Mouse (Mus musculus) T-helper 2 cell (primary cell): ENCODE data around the gene Mpped2.

Experiments used
- in situ Hi-C: fragments of 300-600 bp; cut with MboI, MseI; formaldehyde crosslinking; loops from one replicate; pipeline ENCODE4 v1.15.1; 2025; ENCODE audit warnings: high pct_unique_total_duplicates

The Mpped2 gene

GRCm38 (mm10) chr2:106797855-106798254 lies 104.8 kb downstream of the Mpped2 start:
- in situ Hi-C loops = no loop called here

DNA sequence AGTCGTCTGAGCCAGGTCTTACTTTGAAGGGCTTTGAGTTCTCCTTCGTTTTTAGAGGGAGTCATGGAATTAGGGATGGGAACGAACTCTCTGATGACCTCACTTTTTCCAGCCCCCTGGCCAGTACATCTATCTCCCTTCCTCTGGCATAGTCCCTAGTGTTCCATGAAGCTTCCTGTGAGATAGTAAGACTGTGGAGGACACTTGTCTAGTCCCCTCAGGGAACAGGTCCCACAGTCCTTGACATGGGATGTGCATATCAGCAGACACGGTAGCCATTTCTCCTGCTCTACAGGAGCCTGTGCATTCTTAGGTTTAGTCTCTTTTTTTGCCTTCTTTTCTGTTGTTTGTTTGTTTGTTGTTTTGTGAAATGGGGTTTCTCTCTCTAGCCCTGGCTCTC lies 105.8 kb downstream of the Mpped2 start:
- in situ Hi-C loops = no loop called here

DNA sequence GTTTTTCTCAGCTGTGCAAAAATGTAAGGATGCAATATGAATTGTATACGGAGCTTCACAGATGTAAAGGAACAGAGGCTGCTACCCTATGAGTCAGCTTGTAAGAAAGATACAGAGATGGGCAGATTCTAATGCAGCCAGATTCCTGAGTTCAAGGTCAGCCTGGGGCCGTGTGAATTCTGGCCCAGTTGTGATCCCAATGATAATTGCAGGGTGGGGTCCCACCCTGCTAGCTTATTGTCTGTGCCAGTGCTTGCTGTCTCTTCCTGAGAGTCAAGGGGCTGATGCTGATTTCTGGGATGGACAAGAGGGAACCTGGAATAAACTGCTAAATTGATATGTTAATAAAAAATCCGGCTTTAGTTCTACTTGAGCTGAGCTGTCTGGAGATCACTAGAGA lies 122.8 kb downstream of the Mpped2 start:
- in situ Hi-C loops = no loop called here

DNA sequence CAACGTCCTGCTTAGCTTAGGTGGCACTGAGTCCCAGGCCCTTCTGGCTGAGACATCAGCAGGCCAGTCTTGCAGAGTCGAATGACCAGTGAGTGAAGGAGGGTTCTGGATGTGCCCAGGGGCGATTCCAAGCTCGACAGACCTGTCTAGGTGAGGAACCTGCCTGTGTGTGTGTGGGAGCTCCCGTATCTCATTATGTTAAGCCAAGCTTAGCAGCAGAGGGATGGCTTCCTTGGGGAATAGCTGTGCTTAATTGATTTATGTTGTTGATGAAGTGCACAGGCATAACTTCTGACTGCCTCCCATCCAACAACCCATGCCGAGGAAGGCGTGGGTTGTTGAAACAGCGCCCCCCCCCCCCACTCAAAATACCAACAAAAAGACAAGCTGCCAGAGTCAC lies 128.2 kb downstream of the Mpped2 start:
- in situ Hi-C loops = no loop called here

- in situ Hi-C loops = no loop called here
Measured at GRCm38 (mm10) chr2:106821883-106822282, 128.8 kb downstream of the Mpped2 start.

GRCm38 (mm10) chr2:106822540-106822939 lies 129.5 kb downstream of the Mpped2 start:
- in situ Hi-C loops = no loop called here

DNA sequence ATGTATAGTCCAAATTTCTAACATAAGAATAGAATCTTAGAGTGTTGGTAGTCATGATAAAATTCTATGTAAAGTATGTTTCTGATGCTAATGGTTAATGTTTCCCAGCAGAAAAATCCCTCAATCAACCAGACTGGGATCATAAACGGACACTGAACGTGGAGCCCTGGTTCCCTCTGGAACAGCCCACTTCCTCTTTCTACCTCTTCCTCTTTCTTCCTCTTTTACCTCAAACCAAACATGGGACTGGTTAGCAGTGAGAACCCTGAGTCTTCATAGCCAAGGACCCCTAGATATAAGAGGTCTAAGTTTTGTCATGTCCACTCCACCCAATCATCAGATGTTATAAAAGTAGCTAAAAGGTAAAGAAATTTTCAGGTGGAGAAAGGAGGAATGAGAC lies 132.4 kb downstream of the Mpped2 start:
- in situ Hi-C loops = no loop called here

GRCm38 (mm10) chr2:106826023-106826422 lies 133.0 kb downstream of the Mpped2 start:
- in situ Hi-C loops = no loop called here

- in situ Hi-C loops = no loop called here
Measured at GRCm38 (mm10) chr2:106826806-106827205, 133.7 kb downstream of the Mpped2 start.

GRCm38 (mm10) chr2:106828573-106829310 lies 135.7 kb downstream of the Mpped2 start:
- in situ Hi-C loops = no loop called here

DNA sequence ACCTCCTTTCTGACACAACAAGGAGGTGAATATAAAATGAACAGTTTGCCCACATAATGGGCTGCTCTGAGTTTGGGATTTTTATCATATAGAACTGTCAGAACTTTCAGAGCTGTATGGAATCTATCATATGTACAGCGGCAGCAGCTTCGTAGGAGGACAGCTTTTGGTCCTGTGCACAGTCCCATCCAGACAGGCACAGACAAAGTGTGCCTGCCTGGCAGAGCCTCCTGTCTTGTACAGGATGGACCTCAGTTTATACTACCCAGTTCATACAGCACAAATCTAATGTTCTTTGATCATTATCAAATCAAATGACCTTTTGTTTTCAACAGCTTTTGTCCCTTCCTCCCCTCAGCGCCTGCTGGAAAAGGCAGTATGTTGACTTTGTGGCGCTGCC lies 136.4 kb downstream of the Mpped2 start:
- in situ Hi-C loops = no loop called here

DNA sequence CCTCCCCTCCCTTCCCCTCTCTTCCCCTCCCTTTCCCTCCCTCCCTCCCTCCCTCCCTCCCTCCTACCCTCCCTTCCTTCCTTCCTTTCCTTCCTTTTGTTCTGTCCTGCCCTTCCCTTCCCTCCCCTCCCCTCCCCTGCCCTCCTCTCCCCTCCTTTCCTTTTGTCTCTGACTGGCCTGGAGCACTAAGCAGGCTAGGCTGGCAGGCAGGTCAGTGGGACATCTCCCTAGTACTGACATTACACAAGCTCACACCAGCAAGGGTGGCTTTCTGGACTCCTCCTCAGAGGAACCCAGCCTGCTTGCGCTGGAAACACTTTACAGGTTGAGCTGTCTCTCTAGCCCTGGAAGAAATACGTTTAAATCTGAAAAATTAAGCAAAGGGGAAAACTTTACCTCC lies 139.5 kb downstream of the Mpped2 start:
- in situ Hi-C loops = no loop called here

- in situ Hi-C loops = no loop called here
Measured at GRCm38 (mm10) chr2:106833212-106833611, 140.1 kb downstream of the Mpped2 start.

GRCm38 (mm10) chr2:106835321-106835720 lies 142.3 kb downstream of the Mpped2 start:
- in situ Hi-C loops = loop anchor here (5.0 kb wide), 1 partner anchor 43 kb away; no protein-coding TSS in a partner anchor

DNA sequence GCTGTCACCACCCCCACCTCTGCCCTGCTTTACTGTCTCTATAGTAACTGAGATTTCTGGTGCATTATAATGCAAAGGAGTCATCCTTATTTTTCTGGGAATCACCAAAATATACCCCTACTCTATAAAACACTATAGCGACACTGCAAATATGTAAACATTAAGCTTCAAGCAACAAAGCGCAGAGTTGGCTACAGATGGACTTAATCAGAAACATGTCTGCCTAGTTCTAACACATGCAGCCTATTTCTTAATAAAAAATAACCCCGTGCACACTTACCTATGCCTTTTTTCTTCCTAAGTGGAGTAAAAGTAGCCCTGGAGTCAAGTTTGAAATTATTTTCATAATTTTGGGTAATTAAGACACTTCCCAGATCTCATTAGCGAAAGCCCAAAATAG lies 144.2 kb downstream of the Mpped2 start:
- in situ Hi-C loops = loop anchor here (5.0 kb wide), 1 partner anchor 45 kb away; no protein-coding TSS in a partner anchor

- in situ Hi-C loops = no loop called here
Measured at GRCm38 (mm10) chr2:106844147-106844546, 151.1 kb downstream of the Mpped2 start.

- in situ Hi-C loops = no loop called here
Measured at GRCm38 (mm10) chr2:106844766-106845678, 152.0 kb downstream of the Mpped2 start.

DNA sequence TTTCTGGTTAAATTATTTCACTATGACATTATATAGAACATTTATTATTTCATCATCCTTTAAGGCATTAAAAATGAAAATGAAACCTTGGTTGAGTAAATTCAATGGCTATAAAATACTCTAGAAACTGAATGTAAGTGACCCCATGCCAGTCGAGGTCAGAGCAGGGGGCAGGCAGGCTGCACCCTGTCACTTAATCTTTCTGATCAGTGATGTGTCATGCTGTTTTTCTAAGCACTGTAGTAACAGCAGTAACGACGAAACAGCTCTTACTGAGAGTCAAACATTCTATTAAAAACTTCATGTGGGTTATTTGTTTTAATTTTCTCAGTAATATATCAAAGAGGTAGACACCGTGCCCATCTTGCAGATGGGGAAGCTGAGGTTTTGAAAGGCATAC lies 153.4 kb downstream of the Mpped2 start:
- in situ Hi-C loops = no loop called here

- in situ Hi-C loops = no loop called here
Measured at GRCm38 (mm10) chr2:106849389-106849788, 156.3 kb downstream of the Mpped2 start.

GRCm38 (mm10) chr2:106851515-106851914 lies 158.4 kb downstream of the Mpped2 start:
- in situ Hi-C loops = no loop called here

- in situ Hi-C loops = no loop called here
Measured at GRCm38 (mm10) chr2:106854213-106854612, 161.1 kb downstream of the Mpped2 start.

GRCm38 (mm10) chr2:106854758-106855157 lies 161.7 kb downstream of the Mpped2 start:
- in situ Hi-C loops = no loop called here

DNA sequence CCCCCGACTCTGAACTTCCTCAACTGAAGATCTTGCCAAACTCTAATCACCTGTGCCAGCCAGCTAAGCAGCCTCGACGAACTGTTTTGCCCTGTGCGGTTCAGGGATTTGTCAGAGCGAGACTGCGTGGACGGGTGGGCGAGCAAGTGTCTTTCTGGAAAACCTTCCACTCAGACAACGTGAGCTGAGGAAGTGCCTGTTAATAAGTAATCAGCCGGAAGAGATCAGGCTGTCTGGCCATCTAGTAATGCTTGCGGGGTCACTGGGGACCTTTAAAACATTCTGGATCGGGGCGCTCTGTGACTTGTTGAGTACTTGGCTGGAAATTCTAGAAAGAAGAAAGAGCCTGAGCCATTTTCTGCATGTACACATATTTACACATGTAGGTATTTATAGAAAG lies 162.1 kb downstream of the Mpped2 start:
- in situ Hi-C loops = no loop called here
